Mouse (Mus musculus) forebrain, embryonic 14.5 days (tissue): ENCODE results near the gene D630003M21Rik. TPM values are rescaled to one million over a fixed set of nuclear protein-coding genes. Genes with fewer than 3 reads are reported as not detected.

Experiments used
- ATAC-seq: fragments of 200-750 bp; cut with Nextera tagmentation; 2 replicates; pipeline ENCODE4 v1.8.0; 2017; ENCODE audit warnings: mild to moderate bottlenecking, moderate library complexity
- DNase-seq: peaks from one replicate; pipeline ENCODE4 v3.0.0-alpha.2; 2015; ENCODE audit warnings: low spot score
- H3K27ac ChIP-seq: fragments of 300-500 bp; sonication (generic); 2 replicates; pipeline ENCODE4 v1.5.1; 2014; ENCODE audit warnings: low read depth, mild to moderate bottlenecking, control low read depth, low read length, moderate library complexity
- H3K27me3 ChIP-seq: fragments of 300-500 bp; sonication (generic); replicated peaks from 2 replicates; pipeline ENCODE4 v1.6.1; 2014; ENCODE audit warnings: low read length, control low read depth, mixed read lengths; ENCODE audit not compliant: control insufficient read depth, insufficient read depth
- H3K36me3 ChIP-seq: fragments of 300-500 bp; sonication (generic); 2 replicates; pipeline ENCODE4 v1.6.1; 2014; ENCODE audit warnings: low read length, control low read depth; ENCODE audit not compliant: control insufficient read depth, insufficient read depth
- H3K4me1 ChIP-seq: fragments of 300-500 bp; sonication (generic); 2 replicates; pipeline ENCODE4 v1.6.1; 2014; ENCODE audit warnings: antibody characterized with exemption, low read length, control low read depth; ENCODE audit not compliant: control insufficient read depth, insufficient read depth
- H3K4me2 ChIP-seq: fragments of 300-500 bp; sonication (generic); 2 replicates; pipeline ENCODE4 v1.6.1; 2014; ENCODE audit warnings: mild to moderate bottlenecking, control low read depth, low read length
- H3K4me3 ChIP-seq: fragments of 300-500 bp; sonication (generic); 2 replicates; pipeline ENCODE4 v1.5.1; 2014; ENCODE audit warnings: low read depth, low read length, control low read depth
- H3K9ac ChIP-seq: fragments of 300-500 bp; sonication (generic); 2 replicates; pipeline ENCODE4 v1.6.1; 2014; ENCODE audit warnings: mild to moderate bottlenecking, low read length, control low read depth, moderate library complexity
- H3K9me3 ChIP-seq: fragments of 300-500 bp; sonication (generic); replicated peaks from 2 replicates; pipeline ENCODE4 v1.6.1; 2016; ENCODE audit warnings: low read length, control low read depth, mixed read lengths; ENCODE audit not compliant: control insufficient read depth
- WGBS: fragments of 180-500 bp; shearing (Covaris S2); extraction: QIAGEN DNeasy Blood & Tissue Kit; methylation state at CpG from one replicate; pipeline ENCODE4 v1.1.7; 2014; 5-methylcytosine and 5-hydroxymethylcytosine counted together
- polyA plus RNA-seq: library from polyadenylated mRNA; unstranded; fragments of >200 nt; fragmentation: Nextera tagmentation; extraction: Ambion mirVana; gene quantifications from 2 replicates; pipeline ENCODE4 v1.2.1, GENCODE M21; 2014

D630003M21Rik gene
- polyA plus RNA-seq, 1 experiment from 2014 or later = 1.5 TPM

- Histone ChIP-seq H3K27me3 (no peaks in the 10 kb centered on the region), H3K9ac (no peak overlapping the region), H3K4me3 (no peak overlapping the region), H3K27ac (no peak overlapping the region), H3K9me3 (no peaks in the 10 kb centered on the region), H3K36me3 (no peaks in the 10 kb centered on the region), H3K4me2 (no peak overlapping the region), H3K4me1 (no peaks in the 10 kb centered on the region)
- ATAC-seq = no peak
- 88% methylated on average over 7 of the region's 7 CpGs for WGBS
- no peak for DNase-seq
Measured at GRCm38 (mm10) chr2:158169771-158170170, 59.3 kb downstream of the D630003M21Rik start.

- WGBS = 75% methylated on average over 6 of the region's 6 CpGs
- no peak for ATAC-seq
Measured at GRCm38 (mm10) chr2:158169351-158169750, 59.7 kb downstream of the D630003M21Rik start.

GRCm38 (mm10) chr2:158168741-158169211 lies 60.2 kb downstream of the D630003M21Rik start:
- Histone ChIP-seq H3K9ac (no peak overlapping the region), H3K36me3 (no peaks in the 10 kb centered on the region), H3K4me2 (no peak overlapping the region), H3K27me3 (no peaks in the 10 kb centered on the region), H3K9me3 (no peaks in the 10 kb centered on the region), H3K27ac (no peak overlapping the region), H3K4me1 (no peaks in the 10 kb centered on the region), H3K4me3 (no peak overlapping the region)
- no peak for DNase-seq
- WGBS = 62% methylated on average over 8 of the region's 8 CpGs
- no peak for ATAC-seq

More at GRCm38 (mm10) chr2:158169351-158169750, 59.7 kb downstream of the D630003M21Rik start:
- DNase-seq = no peak
- Histone ChIP-seq H3K4me2 (no peak overlapping the region), H3K4me1 (no peaks in the 10 kb centered on the region), H3K27me3 (no peaks in the 10 kb centered on the region), H3K36me3 (no peaks in the 10 kb centered on the region), H3K9ac (no peak overlapping the region), H3K27ac (no peak overlapping the region), H3K4me3 (no peak overlapping the region), H3K9me3 (no peaks in the 10 kb centered on the region)

GRCm38 (mm10) chr2:158167496-158168205 lies 61.4 kb downstream of the D630003M21Rik start:
- no peak for ATAC-seq

GRCm38 (mm10) chr2:158166628-158167027 lies 62.4 kb downstream of the D630003M21Rik start:
- Histone ChIP-seq H3K9ac (no peak overlapping the region), H3K9me3 (no peaks in the 10 kb centered on the region), H3K4me2 (no peak overlapping the region), H3K4me1 (no peaks in the 10 kb centered on the region), H3K27me3 (no peaks in the 10 kb centered on the region), H3K36me3 (no peaks in the 10 kb centered on the region), H3K4me3 (no peak overlapping the region), H3K27ac (no peak overlapping the region)
- 84% methylated on average over 7 of the region's 7 CpGs for WGBS
- DNase-seq = no peak
- no peak for ATAC-seq

More at GRCm38 (mm10) chr2:158167496-158168205, 61.4 kb downstream of the D630003M21Rik start:
- no peak overlapping the region for H3K4me3 ChIP-seq
- no peak overlapping the region for H3K27ac ChIP-seq
- WGBS = 77% methylated on average over 9 of the region's 9 CpGs
- no peak overlapping the region for H3K4me2 ChIP-seq
- no peak overlapping the region for H3K9ac ChIP-seq
- H3K9me3 ChIP-seq = no peaks in the 10 kb centered on the region
- DNase-seq = no peak
- no peaks in the 10 kb centered on the region for H3K36me3 ChIP-seq
- no peaks in the 10 kb centered on the region for H3K27me3 ChIP-seq
- no peaks in the 10 kb centered on the region for H3K4me1 ChIP-seq

- Histone ChIP-seq H3K4me2 (no peak overlapping the region), H3K9ac (no peak overlapping the region), H3K27me3 (no peaks in the 10 kb centered on the region), H3K27ac (no peak overlapping the region), H3K36me3 (no peaks in the 10 kb centered on the region), H3K9me3 (no peaks in the 10 kb centered on the region), H3K4me1 (no peaks in the 10 kb centered on the region), H3K4me3 (no peak overlapping the region)
- DNase-seq = no peak
- no peak for ATAC-seq
- 73% methylated on average over 4 of the region's 4 CpGs for WGBS
Measured at GRCm38 (mm10) chr2:158165776-158166175, 63.2 kb downstream of the D630003M21Rik start.

GRCm38 (mm10) chr2:158163034-158163433 lies 66.0 kb downstream of the D630003M21Rik start:
- H3K4me2 ChIP-seq = no peak overlapping the region
- H3K27me3 ChIP-seq = no peaks in the 10 kb centered on the region
- H3K9ac ChIP-seq = no peak overlapping the region
- no peak overlapping the region for H3K27ac ChIP-seq
- H3K36me3 ChIP-seq = no peaks in the 10 kb centered on the region
- WGBS = 87% methylated on average over 6 of the region's 6 CpGs
- H3K9me3 ChIP-seq = no peaks in the 10 kb centered on the region
- DNase-seq (no peak), ATAC-seq (no peak)
- no peaks in the 10 kb centered on the region for H3K4me1 ChIP-seq
- H3K4me3 ChIP-seq = no peak overlapping the region

- ATAC-seq (no peak), DNase-seq (no peak)
- no peak overlapping the region for H3K4me2 ChIP-seq
- no peaks in the 10 kb centered on the region for H3K4me1 ChIP-seq
- no peak overlapping the region for H3K4me3 ChIP-seq
- no peaks in the 10 kb centered on the region for H3K9me3 ChIP-seq
- 83% methylated on average over 6 of the region's 6 CpGs for WGBS
- H3K27me3 ChIP-seq = no peaks in the 10 kb centered on the region
- no peak overlapping the region for H3K27ac ChIP-seq
- no peak overlapping the region for H3K9ac ChIP-seq
- no peaks in the 10 kb centered on the region for H3K36me3 ChIP-seq
Measured at GRCm38 (mm10) chr2:158161761-158162160, 67.3 kb downstream of the D630003M21Rik start.
